Mouse (Mus musculus): Measurements from ENCODE around the gene Ppp1r3e. TPM values are rescaled to one million over a fixed set of nuclear protein-coding genes. Genes with fewer than 3 reads are reported as not detected.

Ppp1r3e gene
- polyA plus RNA-seq, 1 experiment = 10.9 TPM

DNA sequence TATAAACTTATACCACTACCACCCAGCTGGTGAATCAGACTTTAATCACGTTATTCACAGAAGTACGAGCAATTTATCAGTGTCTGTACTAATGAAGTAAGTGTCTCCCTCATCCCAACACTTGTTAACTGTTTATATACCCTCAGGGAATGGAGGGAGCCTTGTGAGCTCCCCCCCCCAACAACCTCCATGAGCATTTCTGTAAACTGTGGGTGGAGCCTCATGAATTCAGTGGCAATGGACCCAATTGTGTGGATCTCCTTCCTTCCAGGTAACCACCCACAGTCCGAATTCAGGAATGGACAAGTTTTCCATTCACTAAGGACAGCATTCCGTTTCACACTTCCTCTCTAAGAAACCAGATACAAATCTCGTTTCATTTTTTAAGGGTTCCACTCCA, 11.7 kb downstream of the Ppp1r3e start:
- H3K27ac ChIP-seq (ENCODE audit: insufficient read depth, low read length) = no peak overlapping the region
- H3K4me3 ChIP-seq (ENCODE audit: insufficient read depth, low read length) = no peak overlapping the region
- no peaks in the 10 kb centered on the region for H3K4me1 ChIP-seq (ENCODE audit: control insufficient read depth, insufficient read depth, low read length)
- TF ChIP-seq CTCF (IDR thresholded peaks at IDR 0.05; ENCODE audit: borderline replicate concordance, insufficient read depth, low read length) (no peak), POLR2A (IDR thresholded peaks at IDR 0.05; ENCODE audit: low read depth, low read length) (no peak)

DNA sequence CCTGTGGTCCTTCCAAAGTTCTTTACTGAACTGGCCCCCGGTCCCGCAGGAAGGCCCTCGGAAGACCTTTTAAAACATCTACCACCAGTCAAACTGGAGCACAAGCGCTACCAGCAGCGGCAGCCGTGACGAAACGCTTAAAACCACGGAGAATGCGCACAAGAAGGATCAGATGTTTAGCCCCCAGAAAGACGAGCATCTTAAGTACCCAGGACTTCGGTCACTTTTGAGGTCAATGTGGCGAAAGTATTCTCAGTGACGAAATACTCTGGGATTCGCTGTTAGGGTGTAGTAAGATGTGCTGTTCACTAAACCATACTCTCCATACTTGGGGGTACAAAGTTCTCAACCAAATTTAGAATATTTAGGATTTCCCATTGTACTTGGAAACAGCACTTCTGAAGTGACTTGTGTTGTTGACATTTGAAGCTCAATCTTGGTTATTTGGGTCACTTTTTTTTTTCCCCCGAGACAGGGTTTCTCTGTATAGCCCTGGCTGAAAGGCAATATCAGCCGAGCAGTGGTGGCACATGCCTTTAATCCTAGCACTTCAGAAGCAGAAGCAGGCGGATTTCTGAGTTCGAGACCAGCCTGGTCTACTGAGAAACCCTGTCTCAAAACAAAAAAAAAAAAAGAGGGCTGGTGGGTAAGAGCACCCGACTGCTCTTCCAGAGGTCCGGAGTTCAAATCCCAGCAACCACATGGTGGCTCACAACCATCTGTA, 12.9 kb downstream of the Ppp1r3e start:
- peak overlapping the region; percentile 25 for H3K27ac ChIP-seq (ENCODE audit: insufficient read depth, low read length)
- no peaks in the 10 kb centered on the region for H3K4me1 ChIP-seq (ENCODE audit: control insufficient read depth, insufficient read depth, low read length)
- peak overlapping the region; percentile 67 for H3K4me3 ChIP-seq (ENCODE audit: insufficient read depth, low read length)
- TF ChIP-seq CTCF (IDR thresholded peaks at IDR 0.05; ENCODE audit: borderline replicate concordance, insufficient read depth, low read length) = no peak
- TF ChIP-seq POLR2A (IDR thresholded peaks at IDR 0.05; ENCODE audit: low read depth, low read length) = no peak

DNA sequence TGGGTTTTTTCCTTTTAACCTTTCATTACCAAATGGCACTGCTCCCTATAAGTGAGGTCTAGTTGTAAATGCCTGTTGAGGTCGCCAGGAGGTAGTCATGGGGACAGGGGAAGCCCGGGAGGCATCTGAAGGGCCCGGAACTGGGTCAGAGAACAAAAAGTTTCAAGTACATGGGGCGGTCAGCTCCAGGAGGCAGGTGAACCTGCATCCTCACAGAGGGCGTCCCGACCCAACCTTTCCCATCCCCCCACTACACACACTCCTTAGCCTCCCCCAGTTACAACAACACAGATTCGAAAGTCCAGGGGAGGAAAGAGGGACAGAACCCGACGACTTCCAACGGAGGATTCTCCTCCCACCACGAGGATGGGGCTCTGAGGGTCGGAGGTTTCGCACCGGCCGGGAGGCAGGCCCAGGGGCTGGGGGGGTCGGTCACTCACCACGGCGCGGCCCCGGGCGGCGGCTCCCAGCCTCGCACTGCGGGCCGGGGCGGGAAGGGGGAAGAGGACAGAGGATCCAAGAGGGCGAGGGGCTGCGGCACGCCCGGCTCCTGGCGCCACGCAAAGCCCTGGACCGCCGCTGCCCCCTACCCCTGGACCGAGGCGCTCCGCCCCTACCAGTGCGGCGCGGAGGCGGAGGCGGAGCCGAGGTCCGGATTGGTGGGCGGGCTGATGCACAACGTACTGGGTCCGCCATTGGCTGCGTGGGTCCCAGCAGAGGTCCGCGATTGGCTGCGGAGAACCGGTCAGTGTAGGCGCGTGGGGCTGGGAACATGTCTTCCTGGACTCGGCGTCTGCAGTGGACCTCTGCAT, 13.6 kb downstream of the Ppp1r3e start:
- TF ChIP-seq POLR2A (IDR thresholded peaks at IDR 0.05; ENCODE audit: low read depth, low read length) = peak; percentile 78
- TF ChIP-seq CTCF (IDR thresholded peaks at IDR 0.05; ENCODE audit: borderline replicate concordance, insufficient read depth, low read length) = no peak
- H3K4me1 ChIP-seq (ENCODE audit: control insufficient read depth, insufficient read depth, low read length) = no peaks in the 10 kb centered on the region
- H3K4me3 ChIP-seq (ENCODE audit: insufficient read depth, low read length) = peak overlapping the region; percentile 74
- H3K27ac ChIP-seq (ENCODE audit: insufficient read depth, low read length) = no peak overlapping the region

DNA sequence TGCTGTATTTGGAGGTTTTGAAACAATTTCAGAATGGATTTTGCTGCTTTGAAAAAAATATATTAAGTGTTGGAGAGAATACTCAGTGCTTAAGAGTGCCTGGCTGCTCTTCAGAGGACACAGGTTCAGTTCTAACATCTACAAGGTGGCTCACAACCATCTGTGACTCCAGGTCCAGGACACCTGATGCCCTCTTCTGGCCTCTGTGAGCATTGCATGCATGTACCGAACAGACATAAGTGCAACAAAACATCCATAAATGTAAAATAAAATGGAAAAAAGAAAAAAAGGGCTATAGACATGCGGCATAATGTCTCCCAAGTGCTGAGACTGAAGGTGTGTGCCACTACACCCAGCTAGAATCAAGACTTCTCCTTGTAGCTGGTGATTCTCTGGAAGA, 16.8 kb downstream of the Ppp1r3e start:
- Histone ChIP-seq H3K4me1 (ENCODE audit: control insufficient read depth, insufficient read depth, low read length) (no peaks in the 10 kb centered on the region), H3K27ac (ENCODE audit: insufficient read depth, low read length) (no peak overlapping the region), H3K4me3 (ENCODE audit: insufficient read depth, low read length) (no peak overlapping the region)
- TF ChIP-seq CTCF (IDR thresholded peaks at IDR 0.05; ENCODE audit: borderline replicate concordance, insufficient read depth, low read length) (peak; percentile 61; the same call in 1 of the 2 replicates), POLR2A (IDR thresholded peaks at IDR 0.05; ENCODE audit: low read depth, low read length) (no peak)

DNA sequence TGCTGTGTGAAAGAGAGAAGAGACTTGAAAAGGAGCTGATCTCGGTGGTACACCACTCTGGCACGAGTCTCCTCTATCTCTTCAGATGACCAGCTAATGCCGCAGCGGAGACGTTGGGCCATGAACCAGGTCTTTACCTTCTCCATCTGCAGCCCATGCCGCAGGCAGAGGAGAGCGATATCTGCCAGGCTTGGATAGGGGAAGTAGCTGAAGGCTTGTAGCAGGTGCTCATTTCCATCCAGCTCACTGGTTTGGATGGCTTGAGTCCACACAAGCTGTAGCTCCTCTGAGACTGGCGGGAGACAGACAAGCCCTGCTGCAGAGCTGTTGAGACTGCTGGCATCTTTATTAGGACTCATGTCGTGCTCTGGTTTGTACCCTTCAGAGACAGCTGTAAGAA, 19.5 kb downstream of the Ppp1r3e start:
- H3K4me1 ChIP-seq (ENCODE audit: control insufficient read depth, insufficient read depth, low read length) = no peaks in the 10 kb centered on the region
- no peak overlapping the region for H3K27ac ChIP-seq (ENCODE audit: insufficient read depth, low read length)
- TF ChIP-seq POLR2A (IDR thresholded peaks at IDR 0.05; ENCODE audit: low read depth, low read length) (no peak), CTCF (IDR thresholded peaks at IDR 0.05; ENCODE audit: borderline replicate concordance, insufficient read depth, low read length) (no peak)
- H3K4me3 ChIP-seq (ENCODE audit: insufficient read depth, low read length) = no peak overlapping the region

DNA sequence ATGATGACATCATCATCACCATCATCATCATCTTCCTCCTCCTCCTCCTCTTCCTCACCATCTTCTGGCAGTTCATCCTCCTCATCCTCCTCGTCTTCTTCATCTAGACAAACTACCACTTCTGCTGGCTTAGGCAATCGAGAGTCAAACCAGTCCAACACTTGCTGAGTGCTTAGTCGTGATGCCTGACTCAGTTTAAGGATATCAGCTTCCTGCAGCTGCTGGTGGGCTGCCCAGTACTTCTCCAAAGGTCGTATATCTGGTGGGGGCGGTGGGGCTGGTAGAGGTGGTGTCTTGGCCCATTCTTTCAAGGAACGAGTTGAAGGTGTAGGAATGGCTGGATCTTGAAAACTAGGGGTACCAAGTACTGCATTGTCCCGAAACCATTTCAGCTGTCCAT, 20.6 kb downstream of the Ppp1r3e start:
- H3K4me3 ChIP-seq (ENCODE audit: insufficient read depth, low read length) = no peak overlapping the region
- no peak overlapping the region for H3K27ac ChIP-seq (ENCODE audit: insufficient read depth, low read length)
- no peak for TF ChIP-seq POLR2A (IDR thresholded peaks at IDR 0.05; ENCODE audit: low read depth, low read length)
- TF ChIP-seq CTCF (IDR thresholded peaks at IDR 0.05; ENCODE audit: borderline replicate concordance, insufficient read depth, low read length) = no peak
- H3K4me1 ChIP-seq (ENCODE audit: control insufficient read depth, insufficient read depth, low read length) = no peaks in the 10 kb centered on the region

DNA sequence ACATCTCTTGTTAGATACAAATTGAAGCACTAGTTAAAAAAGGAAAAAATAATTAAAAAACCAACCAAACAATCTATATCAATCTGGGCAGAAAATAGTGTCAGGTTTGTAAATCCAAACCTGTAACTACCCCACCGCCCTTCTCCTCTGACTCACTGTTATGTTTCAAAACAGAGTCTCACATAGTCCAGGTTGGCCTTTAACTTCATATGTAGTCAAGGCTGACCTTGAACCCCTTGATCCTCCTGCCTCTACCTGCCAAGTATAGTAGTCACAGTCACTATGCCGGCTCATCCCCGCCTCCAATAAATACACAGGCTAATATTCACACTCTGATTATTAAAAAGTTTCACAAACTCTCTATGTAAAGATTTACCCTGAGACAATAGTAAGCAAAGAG, 21.6 kb downstream of the Ppp1r3e start:
- H3K27ac ChIP-seq (ENCODE audit: insufficient read depth, low read length) = no peak overlapping the region
- no peaks in the 10 kb centered on the region for H3K4me1 ChIP-seq (ENCODE audit: control insufficient read depth, insufficient read depth, low read length)
- no peak overlapping the region for H3K4me3 ChIP-seq (ENCODE audit: insufficient read depth, low read length)
- TF ChIP-seq POLR2A (IDR thresholded peaks at IDR 0.05; ENCODE audit: low read depth, low read length) (no peak), CTCF (IDR thresholded peaks at IDR 0.05; ENCODE audit: borderline replicate concordance, insufficient read depth, low read length) (no peak)

DNA sequence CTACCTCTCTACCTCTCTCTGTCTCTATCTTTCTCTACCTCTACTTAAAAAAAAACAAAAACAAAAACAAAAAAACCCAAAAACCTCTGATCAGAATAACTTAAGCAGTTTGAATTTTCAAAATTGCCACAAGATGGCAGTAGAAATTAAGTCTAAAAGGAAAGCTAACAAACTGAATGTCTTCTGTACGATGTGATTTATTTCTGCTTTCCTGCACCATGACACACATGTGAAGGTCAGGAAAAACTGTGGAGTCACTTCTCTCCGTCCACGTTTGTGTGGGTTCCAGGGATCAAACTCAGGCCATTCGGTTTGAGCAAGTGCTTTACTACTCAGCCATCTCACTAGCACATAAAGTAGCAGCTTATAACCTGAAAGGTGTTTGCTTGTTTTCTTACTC, 33.9 kb downstream of the Ppp1r3e start:
- no peak overlapping the region for H3K4me3 ChIP-seq (ENCODE audit: insufficient read depth, low read length)
- peaks cover 2% of the 10 kb centered on the region; the same call in 1 of the 2 replicates for H3K4me1 ChIP-seq (ENCODE audit: control insufficient read depth, insufficient read depth, low read length)
- TF ChIP-seq POLR2A (IDR thresholded peaks at IDR 0.05; ENCODE audit: low read depth, low read length) (no peak), CTCF (IDR thresholded peaks at IDR 0.05; ENCODE audit: borderline replicate concordance, insufficient read depth, low read length) (no peak)
- H3K27ac ChIP-seq (ENCODE audit: insufficient read depth, low read length) = no peak overlapping the region

DNA sequence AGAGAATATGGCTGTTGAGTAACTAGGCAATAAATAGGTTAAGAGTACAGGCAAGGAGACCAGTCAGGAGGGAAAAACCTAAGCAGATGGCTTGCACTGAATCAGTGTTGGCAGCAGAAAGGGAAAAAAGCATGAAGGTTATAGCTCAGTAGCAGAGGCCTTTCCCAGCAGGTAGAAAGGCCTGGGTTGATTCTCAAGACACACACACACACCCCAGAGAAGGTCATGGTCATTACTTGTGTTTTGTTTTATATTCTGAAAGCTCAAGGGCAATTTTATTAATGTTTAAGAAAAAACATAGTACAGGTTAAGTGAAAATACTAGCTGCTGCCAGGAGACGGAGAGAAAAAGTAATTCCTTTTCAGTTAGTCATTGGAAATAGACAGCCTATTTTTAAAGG, 53.6 kb downstream of the Ppp1r3e start:
- no peaks in the 10 kb centered on the region for H3K4me1 ChIP-seq (ENCODE audit: control insufficient read depth, insufficient read depth, low read length)
- TF ChIP-seq POLR2A (IDR thresholded peaks at IDR 0.05; ENCODE audit: low read depth, low read length) = no peak
- TF ChIP-seq CTCF (IDR thresholded peaks at IDR 0.05; ENCODE audit: borderline replicate concordance, insufficient read depth, low read length) = no peak
- H3K4me3 ChIP-seq (ENCODE audit: insufficient read depth, low read length) = no peak overlapping the region
- no peak overlapping the region for H3K27ac ChIP-seq (ENCODE audit: insufficient read depth, low read length)

Other genes with a start within 250 kb of the Ppp1r3e start
- gene Gm17606, start 236.6 kb downstream of the Ppp1r3e start, polyA plus RNA-seq (2011; ENCODE audit: insufficient read length, low read depth, missing spikeins) = not detected in 2 replicates
- gene Cdh24, start 236.2 kb downstream of the Ppp1r3e start, polyA plus RNA-seq (2011; ENCODE audit: insufficient read length, low read depth, missing spikeins) = 3.4 and 5.3 TPM in 2 replicates
- 51.6 and 58.9 TPM in 2 replicates for gene 1700123O20Rik, start 191.3 kb downstream of the Ppp1r3e start, polyA plus RNA-seq (2011; ENCODE audit: insufficient read length, low read depth, missing spikeins)
- 184 and 243 TPM in 2 replicates for gene Acin1, start 190.6 kb downstream of the Ppp1r3e start, polyA plus RNA-seq (2011; ENCODE audit: insufficient read length, low read depth, missing spikeins)
- gene Gm29776, start 178.7 kb downstream of the Ppp1r3e start, polyA plus RNA-seq (2011; ENCODE audit: insufficient read length, low read depth, missing spikeins) = not detected in 2 replicates
- not detected in 2 replicates for gene Cebpe, start 165.4 kb downstream of the Ppp1r3e start, polyA plus RNA-seq (2011; ENCODE audit: insufficient read length, low read depth, missing spikeins)
- gene Slc7a8, start 95.6 kb downstream of the Ppp1r3e start, polyA plus RNA-seq (2011; ENCODE audit: insufficient read length, low read depth, missing spikeins) = 0.47 and 2.0 TPM in 2 replicates
- not detected in 2 replicates for gene Rnf212b, start 63.4 kb downstream of the Ppp1r3e start, polyA plus RNA-seq (2011; ENCODE audit: insufficient read length, low read depth, missing spikeins)
- gene Homez, start 6.6 kb downstream of the Ppp1r3e start, polyA plus RNA-seq (2011; ENCODE audit: insufficient read length, low read depth, missing spikeins) = 5.4 and 6.9 TPM in 2 replicates
- 48.3 and 53.1 TPM in 2 replicates for gene Bcl2l2, start 5.8 kb upstream of the Ppp1r3e start, polyA plus RNA-seq (2011; ENCODE audit: insufficient read length, low read depth, missing spikeins)
- gene Gm20521, start 5.9 kb upstream of the Ppp1r3e start, polyA plus RNA-seq (2011; ENCODE audit: insufficient read length, low read depth, missing spikeins) = not detected in 2 replicates
- 168 and 172 TPM in 2 replicates for gene Pabpn1, start 14.9 kb upstream of the Ppp1r3e start, polyA plus RNA-seq (2011; ENCODE audit: insufficient read length, low read depth, missing spikeins)
- gene Slc22a17, start 35.6 kb upstream of the Ppp1r3e start, polyA plus RNA-seq (2011; ENCODE audit: insufficient read length, low read depth, missing spikeins) = 17.7 and 20.9 TPM in 2 replicates
- gene Efs, start 48.6 kb upstream of the Ppp1r3e start, polyA plus RNA-seq (2011; ENCODE audit: insufficient read length, low read depth, missing spikeins) = 17.5 and 26.9 TPM in 2 replicates
- not detected in 2 replicates for gene Il25, start 55.1 kb upstream of the Ppp1r3e start, polyA plus RNA-seq (2011; ENCODE audit: insufficient read length, low read depth, missing spikeins)
- gene Cmtm5, start 58.7 kb upstream of the Ppp1r3e start, polyA plus RNA-seq (2011; ENCODE audit: insufficient read length, low read depth, missing spikeins) = not detected in 2 replicates
- 1.0 TPM in 1 of 2 replicates, not detected in the other for gene Myh6, start 89.4 kb upstream of the Ppp1r3e start, polyA plus RNA-seq (2011; ENCODE audit: insufficient read length, low read depth, missing spikeins)
- not detected in 2 replicates for gene Gm17428, start 99.4 kb upstream of the Ppp1r3e start, polyA plus RNA-seq (2011; ENCODE audit: insufficient read length, low read depth, missing spikeins)
- gene Myh7, start 117.1 kb upstream of the Ppp1r3e start, polyA plus RNA-seq (2011; ENCODE audit: insufficient read length, low read depth, missing spikeins) = not detected in 2 replicates
- 32.8 and 37.7 TPM in 2 replicates for gene Ngdn, start 137.9 kb upstream of the Ppp1r3e start, polyA plus RNA-seq (2011; ENCODE audit: insufficient read length, low read depth, missing spikeins)
- 1.9 and 3.5 TPM in 2 replicates for gene Zfhx2, start 214.8 kb upstream of the Ppp1r3e start, polyA plus RNA-seq (2011; ENCODE audit: insufficient read length, low read depth, missing spikeins)
- gene Thtpa, start 217.2 kb upstream of the Ppp1r3e start, polyA plus RNA-seq (2011; ENCODE audit: insufficient read length, low read depth, missing spikeins) = 13.1 and 17.1 TPM in 2 replicates
- 6.7 and 10.0 TPM in 2 replicates for gene Ap1g2, start 229.0 kb upstream of the Ppp1r3e start, polyA plus RNA-seq (2011; ENCODE audit: insufficient read length, low read depth, missing spikeins)
- 0.73 and 1.6 TPM in 2 replicates for gene Jph4, start 239.4 kb upstream of the Ppp1r3e start, polyA plus RNA-seq (2011; ENCODE audit: insufficient read length, low read depth, missing spikeins)